Mouse (Mus musculus) erythroblast, embryonic 14.5 days (primary cell): ENCODE results near the gene Gm17571.

Experiments
- GATA1 ChIP-seq: IDR thresholded peaks from 2 replicates; pipeline ENCODE4 v1.6.1; 2012; ENCODE audit warnings: low read length, inconsistent platforms, mixed read lengths
- TAL1 ChIP-seq: IDR thresholded peaks from 3 replicates; pipeline ENCODE4 v1.6.1; 2012; ENCODE audit warnings: low read length, inconsistent platforms, mixed read lengths

DNA sequence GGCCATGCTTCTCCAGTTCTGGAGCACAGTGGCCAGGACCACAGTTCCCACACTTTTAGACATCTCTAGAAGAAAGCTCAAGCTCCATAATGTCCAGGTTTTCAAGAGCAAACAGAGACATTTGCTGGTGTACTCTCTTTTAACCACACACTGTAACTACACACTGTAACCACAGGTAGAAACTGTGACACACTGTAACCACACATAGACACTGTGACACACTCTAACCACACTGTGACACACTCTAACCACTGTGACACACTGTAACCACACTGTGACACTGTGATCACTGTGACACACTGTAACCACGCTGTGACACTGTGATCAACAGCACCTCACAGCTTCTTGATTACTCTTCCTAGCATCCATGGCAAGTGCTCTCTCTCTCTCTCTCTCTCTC lies 317 bp downstream of the Gm17571 start:
- TF ChIP-seq TAL1: no peak
- TF ChIP-seq GATA1: no peak
